Mouse (Mus musculus) G1E (cell line): ENCODE measurements at regions not wholly inside any gene's neighbourhood (a gene's known extent, or its start where the extent isn't known, plus 50 kb on each side); places are given as distances from the start of the nearest gene placed in this dataset.

ENCODE experiments used
- ATAC-seq: 2 replicates; pipeline ENCODE4 v1.8.0; 2016; ENCODE audit warnings: mild to moderate bottlenecking; ENCODE audit not compliant: insufficient number of reproducible peaks, poor library complexity, low FRiP score, severe bottlenecking; ENCODE audit errors: extremely low read depth
- DNase-seq: peaks from one replicate; pipeline ENCODE4 v3.0.0; 2012; ENCODE audit warnings: low spot score
- H3K27me3 ChIP-seq: 2 replicates; pipeline ENCODE4 v1.6.1; 2012; ENCODE audit warnings: mild to moderate bottlenecking, low read length, inconsistent platforms; ENCODE audit not compliant: insufficient read depth
- H3K36me3 ChIP-seq: replicated peaks from 2 replicates; pipeline ENCODE3; 2012; ENCODE audit warnings: mild to moderate bottlenecking, inconsistent platforms
- H3K4me1 ChIP-seq: 2 replicates; pipeline ENCODE4 v1.6.1; 2012; ENCODE audit warnings: low read depth, low read length, inconsistent platforms, mixed read lengths; ENCODE audit not compliant: insufficient read depth
- H3K4me3 ChIP-seq: 2 replicates; pipeline ENCODE4 v1.5.1; 2012; ENCODE audit warnings: low read depth, mild to moderate bottlenecking, inconsistent platforms, low read length, moderate library complexity, mixed read lengths
- H3K9me3 ChIP-seq: replicated peaks from 2 replicates; pipeline ENCODE4 v1.6.1; 2012; ENCODE audit warnings: inconsistent platforms
- CTCF ChIP-seq: IDR thresholded peaks from 2 replicates; pipeline ENCODE4 v1.5.1; 2012; ENCODE audit warnings: low read depth, low read length, inconsistent platforms, mixed read lengths
- GATA1 ChIP-seq: IDR thresholded peaks from 2 replicates; pipeline ENCODE4 v1.6.1; 2012; ENCODE audit warnings: borderline replicate concordance, low read length, inconsistent platforms, mixed read lengths
- GATA2 ChIP-seq: IDR thresholded peaks from 2 replicates; pipeline ENCODE4 v1.6.1; 2012; ENCODE audit warnings: low read depth, low read length, inconsistent platforms, borderline replicate concordance
- POLR2AphosphoS5 ChIP-seq: IDR thresholded peaks from 2 replicates; pipeline ENCODE4 v1.6.1; 2012; ENCODE audit warnings: low read depth, low read length, inconsistent platforms; ENCODE audit not compliant: insufficient replicate concordance
- TAL1 ChIP-seq: conservative IDR thresholded peaks from 2 replicates; pipeline ENCODE4 v1.6.1; 2012; ENCODE audit warnings: low read depth, low read length, inconsistent platforms, mixed read lengths

GRCm38 (mm10) chr6:51372357-51372756 lies 60.1 kb upstream of the Nfe2l3 start:
- Histone ChIP-seq H3K27me3 (peaks cover 2% of the 10 kb centered on the region; the same call in 1 of the 2 replicates), H3K9me3 (no peaks in the 10 kb centered on the region), H3K4me1 (no peaks in the 10 kb centered on the region), H3K4me3 (no peak overlapping the region), H3K36me3 (no peaks in the 10 kb centered on the region)
- no peak for TF ChIP-seq GATA1
- no peak for TF ChIP-seq GATA2
- no peak for TF ChIP-seq POLR2AphosphoS5
- no peak for TF ChIP-seq CTCF
- no peak for TF ChIP-seq TAL1
- ATAC-seq (no peak), DNase-seq (no peak)

- no peaks in the 10 kb centered on the region for H3K36me3 ChIP-seq
- TF ChIP-seq POLR2AphosphoS5: no peak
- TF ChIP-seq TAL1: no peak
- no peak for TF ChIP-seq GATA1
- no peak for TF ChIP-seq CTCF
- no peaks in the 10 kb centered on the region for H3K9me3 ChIP-seq
- H3K4me3 ChIP-seq: no peak overlapping the region
- DNase-seq: no peak
- no peak for ATAC-seq
- H3K27me3 ChIP-seq: peaks cover 6% of the 10 kb centered on the region; the same call in 1 of the 2 replicates
- no peaks in the 10 kb centered on the region for H3K4me1 ChIP-seq
These were observed 54.0 kb upstream of the Nfe2l3 start for GRCm38 (mm10) chr6:51378436-51378835.

- TF ChIP-seq CTCF (no peak), GATA2 (no peak), TAL1 (no peak), POLR2AphosphoS5 (no peak), GATA1 (no peak)
- no peaks in the 10 kb centered on the region for H3K36me3 ChIP-seq
- DNase-seq: no peak
- H3K4me1 ChIP-seq: no peaks in the 10 kb centered on the region
- H3K4me3 ChIP-seq: no peak overlapping the region
- no peak for ATAC-seq
- no peaks in the 10 kb centered on the region for H3K9me3 ChIP-seq
- peaks cover 5% of the 10 kb centered on the region; the same call in 1 of the 2 replicates for H3K27me3 ChIP-seq
These were observed 53.4 kb upstream of the Nfe2l3 start for GRCm38 (mm10) chr6:51379074-51379473.

- H3K36me3 ChIP-seq: no peaks in the 10 kb centered on the region
- H3K9me3 ChIP-seq: no peaks in the 10 kb centered on the region
- H3K4me1 ChIP-seq: no peaks in the 10 kb centered on the region
- ATAC-seq (no peak), DNase-seq (no peak)
- no peak overlapping the region for H3K4me3 ChIP-seq
- TF ChIP-seq POLR2AphosphoS5 (no peak), GATA1 (no peak), CTCF (no peak), GATA2 (no peak), TAL1 (no peak)
- peaks cover 3% of the 10 kb centered on the region; the same call in 1 of the 2 replicates for H3K27me3 ChIP-seq
These were observed 52.8 kb upstream of the Nfe2l3 start for GRCm38 (mm10) chr6:51379560-51380274.

- DNase-seq (no peak), ATAC-seq (no peak)
- Histone ChIP-seq H3K27me3 (peaks cover 3% of the 10 kb centered on the region; the same call in 1 of the 2 replicates), H3K36me3 (no peaks in the 10 kb centered on the region), H3K9me3 (no peaks in the 10 kb centered on the region), H3K4me3 (no peak overlapping the region), H3K4me1 (no peaks in the 10 kb centered on the region)
- no peak for TF ChIP-seq TAL1
- no peak for TF ChIP-seq POLR2AphosphoS5
- no peak for TF ChIP-seq GATA1
- TF ChIP-seq GATA2: no peak
- no peak for TF ChIP-seq CTCF
These were observed 52.2 kb upstream of the Nfe2l3 start for GRCm38 (mm10) chr6:51380275-51380575.

- H3K9me3 ChIP-seq: no peaks in the 10 kb centered on the region
- DNase-seq (no peak), ATAC-seq (no peak)
- no peaks in the 10 kb centered on the region for H3K4me1 ChIP-seq
- TF ChIP-seq POLR2AphosphoS5 (no peak), GATA2 (no peak), CTCF (no peak), TAL1 (no peak), GATA1 (no peak)
- peaks cover 6% of the 10 kb centered on the region for H3K27me3 ChIP-seq
- no peaks in the 10 kb centered on the region for H3K36me3 ChIP-seq
- H3K4me3 ChIP-seq: no peak overlapping the region
These were observed 51.0 kb upstream of the Nfe2l3 start for GRCm38 (mm10) chr6:51381465-51381864.
